In the genomic region with DNA sequence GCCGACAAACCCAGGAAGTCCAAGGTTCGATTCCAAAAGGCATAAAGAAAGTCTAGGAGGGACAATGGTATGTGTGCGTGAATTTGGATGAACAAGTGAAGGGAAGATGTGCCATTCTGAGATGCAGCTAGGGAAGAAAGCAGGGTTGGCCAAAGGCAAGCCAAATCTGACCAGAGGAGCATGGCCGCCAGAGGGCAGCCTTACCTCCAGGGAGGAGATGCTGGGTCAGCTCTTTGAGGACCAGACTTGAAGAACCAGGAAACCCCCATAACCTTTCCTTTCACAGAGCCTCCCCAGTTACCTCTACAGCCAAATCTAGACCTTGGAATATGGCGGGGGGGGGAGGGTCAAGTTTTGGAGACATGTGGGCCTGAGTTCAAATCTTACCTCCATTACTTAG, we compare ENCODE assay signal across 9 mouse cellular contexts.
A peak's percentile ranks its signal among the peaks of the same experiment; 100 is the strongest.
DNase-seq lines count a peak whose midpoint lies in the region; ATAC-seq and TF ChIP-seq lines count a peak whose summit lies in the region.
"Had no signal": no experiment of that assay in that cellular context is flagged by ENCODE, and none has a peak within 500 bp of the region (broad histone marks: within the 10 kb centered on the region; RNA-seq: fewer than 3 reads in every experiment).

No protein-coding gene starts in this region.

- no peak for ATAC-seq in activated CD4-positive, CD25-positive, alpha-beta regulatory T cell, adult 4 months

- TF ChIP-seq POLR2A in testis, adult 2 months (IDR thresholded peaks at IDR 0.05; ENCODE audit: control insufficient read depth, low read depth, low read length), result no peak

- H3K27ac ChIP-seq in heart, embryonic 10.5 days, result no peak overlapping the region
- no peak overlapping the region for H3K27ac ChIP-seq in testis, adult 2 months (ENCODE audit: control insufficient read depth, insufficient read depth, low read depth, low read length)
- H3K27ac ChIP-seq: neural tube, embryonic 12.5 days had no signal

- H3K27me3 ChIP-seq in heart, embryonic 10.5 days (ENCODE audit: insufficient read depth, poor library complexity, severe bottlenecking), result peaks cover 17% of the 10 kb centered on the region; the same call in 1 of the 2 replicates
- no peaks in the 10 kb centered on the region for H3K27me3 ChIP-seq in testis, adult 2 months (ENCODE audit: control insufficient read depth, insufficient read depth, low read length)

- no peak overlapping the region for H3K4me3 ChIP-seq in heart, embryonic 10.5 days
- no peak overlapping the region for H3K4me3 ChIP-seq in testis, adult 2 months (ENCODE audit: control insufficient read depth, low read depth, low read length)
- H3K4me3 ChIP-seq: neural tube, embryonic 12.5 days had no signal

- WGBS in heart, embryonic 10.5 days, result 39% methylated on average over 5 of the region's 5 CpGs

- TF ChIP-seq CTCF in testis, adult 2 months (IDR thresholded peaks at IDR 0.05; ENCODE audit: control insufficient read depth, insufficient read depth, insufficient replicate concordance, low read depth, low read length), result peak; percentile 38; the same call in 1 of the 2 replicates

- no peaks in the 10 kb centered on the region for H3K9me3 ChIP-seq in heart, embryonic 10.5 days
- H3K9me3 ChIP-seq: neural tube, embryonic 12.5 days had no signal

- peak; percentile 11 to 62 for DNase-seq in heart, adult 18-20 months
- no peak for DNase-seq in heart, embryonic 10.5 days (ENCODE audit: low spot score)
- no peak for DNase-seq in testis, postnatal 14 days (ENCODE audit: low spot score)
- peak; percentile 6 for DNase-seq in c-Kit-positive CD71-positive TER-119-positive erythroid progenitor cells, embryonic 14.5 days (ENCODE audit: low spot score)
- DNase-seq in kidney, adult 8-10 months, result peak; percentile 11 to 42
- peak; percentile 56 for DNase-seq in lung, postnatal 36 days

- H3K36me3 ChIP-seq in heart, embryonic 10.5 days, result no peaks in the 10 kb centered on the region
- H3K36me3 ChIP-seq in testis, adult 2 months (ENCODE audit: control insufficient read depth, insufficient read depth, low read length), result no peaks in the 10 kb centered on the region
- H3K36me3 ChIP-seq: neural tube, embryonic 12.5 days had no signal

- no peaks in the 10 kb centered on the region for H3K4me1 ChIP-seq in heart, embryonic 10.5 days
- H3K4me1 ChIP-seq in testis, adult 2 months (ENCODE audit: control insufficient read depth, insufficient read depth, low read length), result no peaks in the 10 kb centered on the region

Comparison
In these comparisons a context has a peak if more than half of its experiments do, and no peak if none do; other contexts are left out.
1. DNase-seq: peak in heart, adult 18-20 months (2 of 2), c-Kit-positive CD71-positive TER-119-positive erythroid progenitor cells, embryonic 14.5 days (single experiment), kidney, adult 8-10 months (2 of 2) and lung, postnatal 36 days (single experiment); none in heart, embryonic 10.5 days (single experiment) and testis, postnatal 14 days (single experiment).